Mouse (Mus musculus) neural tube, embryonic 11.5 days (tissue): ENCODE measurements around the gene Prkcz. TPM values are rescaled to one million over a fixed set of nuclear protein-coding genes. Genes with fewer than 3 reads are reported as not detected.

Source experiments
- ATAC-seq: fragments of 200-750 bp; cut with Nextera tagmentation; 2 replicates; pipeline ENCODE4 v1.8.0; 2017; ENCODE audit warnings: moderate number of reproducible peaks, mild to moderate bottlenecking, moderate TSS enrichment, moderate library complexity; ENCODE audit not compliant: insufficient read depth, low FRiP score, low TSS enrichment
- DNase-seq: peaks from one replicate; pipeline ENCODE4 v3.0.0-alpha.2; 2015; ENCODE audit warnings: low spot score
- H3K27ac ChIP-seq: fragments of 300-500 bp; sonication (generic); 2 replicates; pipeline ENCODE4 v1.5.1; 2014; ENCODE audit warnings: low read depth, mild to moderate bottlenecking, low read length
- H3K27me3 ChIP-seq: fragments of 300-500 bp; sonication (generic); 2 replicates; pipeline ENCODE4 v1.6.1; 2014; ENCODE audit warnings: mild to moderate bottlenecking, low read length, mixed read lengths; ENCODE audit not compliant: control insufficient read depth, insufficient read depth
- H3K36me3 ChIP-seq: fragments of 300-500 bp; sonication (generic); 2 replicates; pipeline ENCODE4 v1.6.1; 2014; ENCODE audit warnings: mild to moderate bottlenecking, low read length, moderate library complexity, mixed read lengths; ENCODE audit not compliant: control insufficient read depth, insufficient read depth
- H3K4me1 ChIP-seq: fragments of 300-500 bp; sonication (generic); 2 replicates; pipeline ENCODE4 v1.6.1; 2014; ENCODE audit warnings: low read length, mixed read lengths; ENCODE audit not compliant: control insufficient read depth, insufficient read depth
- H3K4me2 ChIP-seq: fragments of 300-500 bp; sonication (generic); 2 replicates; pipeline ENCODE4 v1.6.1; 2014; ENCODE audit warnings: low read depth, mild to moderate bottlenecking, moderate library complexity
- H3K4me3 ChIP-seq: fragments of 300-500 bp; sonication (generic); 2 replicates; pipeline ENCODE4 v1.5.1; 2014; ENCODE audit warnings: low read depth, low read length
- H3K9ac ChIP-seq: fragments of 300-500 bp; sonication (generic); 2 replicates; pipeline ENCODE4 v1.6.1; 2014; ENCODE audit warnings: mild to moderate bottlenecking, low read length
- H3K9me3 ChIP-seq: fragments of 300-500 bp; sonication (generic); 2 replicates; pipeline ENCODE4 v1.6.1; 2016; ENCODE audit warnings: low read length; ENCODE audit not compliant: control insufficient read depth
- WGBS: fragments of 180-500 bp; shearing (Covaris S2); extraction: QIAGEN DNeasy Blood & Tissue Kit; methylation state at CpG from one replicate; pipeline ENCODE4 v1.1.7; 2014; 5-methylcytosine and 5-hydroxymethylcytosine counted together
- polyA plus RNA-seq: library from polyadenylated mRNA; unstranded; fragments of >200 nt; fragmentation: Nextera tagmentation; extraction: Ambion mirVana; gene quantifications from 2 replicates; pipeline ENCODE4 v1.2.1, GENCODE M21; 2014

Prkcz gene
- polyA plus RNA-seq, 1 experiment from 2014 or later: 22.7 TPM

DNA sequence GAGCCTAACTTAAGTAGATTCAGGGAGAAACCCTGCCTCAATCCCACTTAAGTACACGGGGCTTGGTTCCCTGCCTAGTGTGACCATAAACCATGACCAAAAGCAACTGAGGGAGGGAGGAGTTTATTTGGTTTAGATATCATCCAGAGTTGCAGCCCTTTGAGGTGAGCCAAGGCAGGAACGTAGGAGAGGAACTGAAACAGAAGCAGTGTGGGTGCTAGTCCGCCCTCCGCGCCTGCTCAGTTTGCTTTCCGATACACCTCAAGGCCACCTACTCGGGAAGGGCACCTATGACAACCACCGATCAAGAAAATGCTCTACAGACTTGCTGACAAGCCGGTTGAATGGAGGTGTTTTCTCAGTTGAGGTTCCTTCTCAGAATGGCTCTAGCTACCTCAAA lies 6.6 kb upstream of the Prkcz start:
- Histone ChIP-seq H3K4me2 (no peak overlapping the region), H3K27ac (no peak overlapping the region), H3K9ac (no peak overlapping the region), H3K9me3 (no peaks in the 10 kb centered on the region), H3K36me3 (no peaks in the 10 kb centered on the region), H3K4me1 (no peaks in the 10 kb centered on the region), H3K4me3 (no peak overlapping the region), H3K27me3 (peaks cover 3% of the 10 kb centered on the region; the same call in 1 of the 2 replicates)
- DNase-seq: no peak
- no peak for ATAC-seq
- WGBS: 88% methylated on average over 9 of the region's 9 CpGs

DNA sequence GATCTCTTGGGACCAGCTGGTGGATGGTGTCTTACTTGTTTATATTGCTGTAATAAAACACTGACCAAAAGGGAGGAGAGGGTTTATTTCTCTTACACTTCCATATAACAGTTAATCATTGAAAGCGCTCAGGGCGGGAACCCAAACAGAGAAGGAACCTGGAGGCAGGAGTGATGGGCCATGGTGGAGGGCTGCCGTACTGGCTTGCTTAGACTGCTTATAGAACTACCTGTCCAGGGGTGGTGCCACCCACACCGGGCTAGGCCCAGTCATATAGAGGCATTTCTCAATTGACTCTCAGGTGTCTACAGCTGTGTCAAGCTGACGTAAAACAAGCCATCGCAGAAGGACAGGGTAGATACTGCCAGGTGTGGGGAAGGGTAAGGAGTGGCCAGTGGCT lies 5.6 kb upstream of the Prkcz start:
- Histone ChIP-seq H3K4me2 (no peak overlapping the region), H3K27ac (no peak overlapping the region), H3K36me3 (no peaks in the 10 kb centered on the region), H3K4me3 (no peak overlapping the region), H3K27me3 (peaks cover 13% of the 10 kb centered on the region), H3K9ac (no peak overlapping the region), H3K4me1 (no peaks in the 10 kb centered on the region), H3K9me3 (no peaks in the 10 kb centered on the region)
- ATAC-seq (no peak), DNase-seq (no peak)
- 64% methylated on average over 6 of the region's 6 CpGs for WGBS

DNA sequence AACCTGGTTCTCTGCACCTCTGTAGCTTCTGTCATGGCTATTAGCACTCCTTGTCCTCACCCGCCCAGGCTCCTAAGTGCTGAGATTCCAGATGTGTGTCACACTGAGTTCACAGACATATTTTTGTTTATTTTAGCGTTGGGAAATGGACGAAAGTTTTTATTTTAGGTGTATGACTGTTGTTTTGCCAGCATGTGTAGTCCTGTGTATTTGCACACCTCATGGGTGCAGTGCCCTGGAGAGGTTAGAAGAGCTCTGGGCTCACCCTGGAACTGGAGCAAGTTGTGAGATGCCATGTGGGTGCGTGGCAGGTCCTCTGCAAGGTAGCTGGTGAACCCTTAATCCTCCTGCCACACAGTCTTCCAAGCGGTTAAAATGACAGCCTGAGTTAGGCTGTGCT lies 1.3 kb upstream of the Prkcz start:
- Histone ChIP-seq H3K9ac (no peak overlapping the region), H3K4me2 (no peak overlapping the region), H3K27me3 (peaks cover 43% of the 10 kb centered on the region), H3K36me3 (no peaks in the 10 kb centered on the region), H3K4me1 (no peaks in the 10 kb centered on the region), H3K9me3 (no peaks in the 10 kb centered on the region), H3K27ac (no peak overlapping the region), H3K4me3 (no peak overlapping the region)
- 45% methylated on average over 5 of the region's 5 CpGs for WGBS
- DNase-seq (no peak), ATAC-seq (no peak)

DNA sequence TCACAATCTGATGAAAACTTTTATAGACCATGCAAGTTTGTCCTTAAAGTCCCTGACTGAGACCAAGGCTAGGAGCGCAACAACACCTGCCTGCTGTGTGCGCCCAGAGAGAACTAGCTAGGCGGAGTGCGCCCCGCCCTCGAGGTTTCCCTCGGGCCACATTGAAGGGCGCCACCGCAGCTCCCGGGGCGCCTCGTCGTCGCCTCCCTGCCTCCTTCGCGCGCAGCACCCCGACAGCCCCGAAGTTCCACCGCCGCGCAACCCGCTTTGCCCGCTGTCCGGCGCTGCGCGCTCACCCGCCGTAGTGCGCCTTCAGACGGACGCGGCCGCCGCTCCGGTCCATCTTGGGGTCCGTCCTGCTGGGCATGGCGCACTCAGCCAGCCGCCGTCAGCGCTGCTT lies 305 bp downstream of the Prkcz start:
- Histone ChIP-seq H3K4me3 (peak overlapping the region; percentile 34), H3K27me3 (peaks cover 43% of the 10 kb centered on the region), H3K36me3 (no peaks in the 10 kb centered on the region), H3K27ac (no peak overlapping the region), H3K4me1 (no peaks in the 10 kb centered on the region), H3K9me3 (no peaks in the 10 kb centered on the region), H3K4me2 (peak overlapping the region; percentile 56), H3K9ac (no peak overlapping the region)
- DNase-seq (no peak), ATAC-seq (no peak)
- WGBS: 1% methylated on average over 42 of the region's 42 CpGs

DNA sequence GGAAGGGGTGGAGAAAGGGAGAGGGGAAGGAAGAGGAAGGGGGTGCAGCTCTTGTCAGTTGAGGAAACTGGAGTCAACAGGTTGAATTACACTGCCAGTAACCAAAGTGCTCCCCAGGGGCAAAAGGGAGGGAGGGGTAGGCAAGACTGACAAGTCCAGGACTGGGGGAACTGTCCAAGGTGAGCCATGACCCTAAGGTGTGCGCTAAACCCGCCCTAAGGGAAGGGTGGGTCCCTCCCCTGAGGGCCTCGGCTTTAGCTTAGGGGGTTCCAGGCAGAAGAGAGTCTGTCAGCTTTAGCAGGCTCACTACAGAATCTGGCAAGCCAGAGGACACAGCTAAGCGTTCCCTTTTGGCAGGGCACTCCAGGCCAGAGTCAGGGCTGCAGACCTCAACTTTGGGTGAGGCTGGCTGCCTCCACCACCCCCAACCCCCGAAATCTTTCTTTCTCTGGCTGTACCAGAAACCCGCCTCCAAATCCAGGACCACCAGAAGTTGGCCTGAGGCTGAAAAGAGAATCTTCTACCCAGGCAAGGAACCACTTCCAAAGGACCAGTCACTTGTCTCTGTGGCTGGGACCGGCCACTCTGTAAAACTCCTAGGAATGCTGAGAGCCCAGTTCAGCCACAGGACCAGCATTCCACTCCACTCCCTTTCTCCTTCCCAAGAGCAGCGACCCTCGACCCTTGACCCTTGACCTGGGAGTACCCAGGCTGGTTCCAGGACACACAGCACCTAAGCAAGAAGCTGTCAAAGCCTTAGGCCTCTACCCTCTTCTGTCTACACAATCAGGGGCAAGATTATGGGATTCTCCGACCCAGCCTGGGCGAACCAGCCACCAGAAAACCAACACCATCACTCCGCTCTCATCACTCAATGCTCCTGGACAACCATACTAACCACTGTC lies 1.3 kb downstream of the Prkcz start:
- Histone ChIP-seq H3K27me3 (peaks cover 43% of the 10 kb centered on the region), H3K4me2 (no peak overlapping the region), H3K4me1 (no peaks in the 10 kb centered on the region), H3K9ac (no peak overlapping the region), H3K27ac (no peak overlapping the region), H3K36me3 (no peaks in the 10 kb centered on the region), H3K9me3 (no peaks in the 10 kb centered on the region), H3K4me3 (no peak overlapping the region)
- no peak for ATAC-seq
- WGBS: 55% methylated on average over 12 of the region's 12 CpGs
- DNase-seq: no peak

DNA sequence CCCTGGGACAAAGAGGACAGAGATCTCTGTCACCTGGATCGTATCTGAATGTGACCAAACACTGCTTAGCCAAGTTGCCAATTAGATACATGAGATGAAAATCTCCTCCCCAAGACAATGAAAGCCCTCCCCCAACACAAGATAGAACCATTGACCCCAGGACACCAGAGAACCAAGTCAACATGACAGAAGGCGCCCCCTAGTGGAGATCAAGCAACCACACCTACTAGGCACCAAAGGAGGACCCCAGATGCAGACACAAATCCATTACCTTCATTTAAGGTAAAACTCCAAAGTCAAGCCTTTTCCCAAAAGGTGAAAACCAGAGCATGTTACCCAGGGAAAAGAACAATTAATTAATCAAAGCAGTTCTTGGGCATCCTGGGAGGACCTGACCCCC lies 3.6 kb downstream of the Prkcz start:
- H3K27me3 ChIP-seq: peaks cover 38% of the 10 kb centered on the region
- no peak overlapping the region for H3K9ac ChIP-seq
- H3K4me1 ChIP-seq: no peaks in the 10 kb centered on the region
- no peaks in the 10 kb centered on the region for H3K9me3 ChIP-seq
- H3K27ac ChIP-seq: no peak overlapping the region
- H3K36me3 ChIP-seq: no peaks in the 10 kb centered on the region
- no peak overlapping the region for H3K4me2 ChIP-seq
- ATAC-seq: no peak
- no peak overlapping the region for H3K4me3 ChIP-seq
- no peak for DNase-seq
- 53% methylated on average over 2 of the region's 2 CpGs for WGBS

DNA sequence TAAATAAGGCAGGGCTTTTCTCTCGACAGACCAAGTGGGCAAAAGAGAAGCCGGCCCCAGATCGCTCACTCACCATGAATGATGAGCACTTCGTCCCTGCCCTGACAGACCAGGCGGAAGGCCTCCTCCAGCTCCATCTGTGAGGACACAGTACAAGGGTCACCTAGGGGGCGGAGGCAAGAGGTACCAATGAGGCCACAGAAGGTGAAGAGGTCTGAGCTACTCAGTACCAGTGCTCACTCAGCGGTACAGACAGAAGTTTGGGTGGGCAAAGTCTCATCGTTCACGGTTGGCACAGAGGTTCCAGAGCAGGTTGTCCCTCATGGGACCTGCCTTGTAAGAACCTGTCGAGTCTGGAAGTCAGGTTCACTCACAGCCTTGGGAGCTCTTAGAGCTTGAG lies 4.8 kb downstream of the Prkcz start:
- WGBS: 87% methylated on average over 10 of the region's 10 CpGs
- no peak for ATAC-seq

DNA sequence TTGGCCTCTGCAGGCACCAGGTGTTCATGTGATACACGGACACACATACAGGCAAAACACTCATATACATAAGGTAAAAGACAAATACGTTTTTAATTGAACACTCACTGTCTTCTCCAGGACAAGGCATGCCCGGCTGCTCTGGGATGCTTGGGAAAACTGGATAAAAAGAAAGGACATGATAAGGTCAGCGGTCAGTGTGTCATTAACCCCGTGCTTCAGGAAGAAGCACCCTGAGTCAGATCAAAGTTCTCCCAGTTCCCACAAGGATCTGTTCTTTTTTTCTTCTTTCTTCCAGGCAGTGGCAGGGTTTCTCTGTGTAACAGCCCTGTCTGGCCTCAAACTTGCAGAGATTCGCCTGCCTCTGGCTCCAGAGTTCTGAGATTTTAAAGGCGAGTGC lies 6.6 kb downstream of the Prkcz start:
- ATAC-seq: no peak
- Histone ChIP-seq H3K27ac (no peak overlapping the region), H3K4me3 (no peak overlapping the region), H3K9me3 (no peaks in the 10 kb centered on the region), H3K27me3 (peaks cover 7% of the 10 kb centered on the region), H3K36me3 (no peaks in the 10 kb centered on the region), H3K4me1 (no peaks in the 10 kb centered on the region), H3K4me2 (no peak overlapping the region), H3K9ac (no peak overlapping the region)
- whole genome bisulfite sequencing: 83% methylated on average over 7 of the region's 7 CpGs
- no peak for DNase-seq

More for the DNA sequence above, 4.8 kb downstream of the Prkcz start:
- Histone ChIP-seq H3K27me3 (peaks cover 26% of the 10 kb centered on the region), H3K9ac (no peak overlapping the region), H3K36me3 (no peaks in the 10 kb centered on the region), H3K4me1 (no peaks in the 10 kb centered on the region), H3K27ac (no peak overlapping the region), H3K4me2 (no peak overlapping the region), H3K9me3 (no peaks in the 10 kb centered on the region), H3K4me3 (no peak overlapping the region)
- DNase-seq: no peak

DNA sequence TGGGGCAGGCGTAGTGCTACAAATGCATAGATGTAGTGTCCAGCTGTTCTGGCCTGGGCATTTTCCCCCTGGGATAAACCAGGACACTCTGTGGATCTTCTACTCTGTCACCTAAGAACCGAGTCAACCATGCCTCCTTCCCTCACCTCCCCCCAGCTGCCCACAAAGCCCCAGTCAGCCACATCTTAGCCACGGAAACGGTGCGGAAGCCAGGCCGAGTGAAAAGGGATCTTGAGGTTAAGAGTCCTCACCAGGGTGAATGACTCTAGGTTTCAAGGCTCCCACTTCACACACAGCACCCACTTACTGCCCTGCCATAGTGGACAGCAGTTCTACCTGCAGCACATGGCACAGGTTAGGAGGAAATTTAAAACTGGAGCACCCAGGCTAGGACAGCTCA lies 7.1 kb downstream of the Prkcz start:
- H3K4me2 ChIP-seq: no peak overlapping the region
- H3K4me1 ChIP-seq: no peaks in the 10 kb centered on the region
- no peak overlapping the region for H3K9ac ChIP-seq
- 94% methylated on average over 6 of the region's 6 CpGs for WGBS
- H3K27ac ChIP-seq: no peak overlapping the region
- no peaks in the 10 kb centered on the region for H3K36me3 ChIP-seq
- ATAC-seq: no peak
- no peak for DNase-seq
- no peaks in the 10 kb centered on the region for H3K9me3 ChIP-seq
- H3K27me3 ChIP-seq: peaks cover 4% of the 10 kb centered on the region
- no peak overlapping the region for H3K4me3 ChIP-seq
